Mouse (Mus musculus) cerebellum, adult 9-11 months (tissue): ENCODE results near the gene Cnih1.
A peak's percentile ranks its signal among the peaks of the same experiment; 100 is the strongest.
"Not testable (repeated sequence)": the region's sequence is repeated elsewhere in the genome, so short reads cannot be mapped to it uniquely, and the experiment has no call there.

Experiments
- DNase-seq: peaks from one replicate; pipeline ENCODE4 v3.0.0; 2022

The Cnih1 gene

DNA sequence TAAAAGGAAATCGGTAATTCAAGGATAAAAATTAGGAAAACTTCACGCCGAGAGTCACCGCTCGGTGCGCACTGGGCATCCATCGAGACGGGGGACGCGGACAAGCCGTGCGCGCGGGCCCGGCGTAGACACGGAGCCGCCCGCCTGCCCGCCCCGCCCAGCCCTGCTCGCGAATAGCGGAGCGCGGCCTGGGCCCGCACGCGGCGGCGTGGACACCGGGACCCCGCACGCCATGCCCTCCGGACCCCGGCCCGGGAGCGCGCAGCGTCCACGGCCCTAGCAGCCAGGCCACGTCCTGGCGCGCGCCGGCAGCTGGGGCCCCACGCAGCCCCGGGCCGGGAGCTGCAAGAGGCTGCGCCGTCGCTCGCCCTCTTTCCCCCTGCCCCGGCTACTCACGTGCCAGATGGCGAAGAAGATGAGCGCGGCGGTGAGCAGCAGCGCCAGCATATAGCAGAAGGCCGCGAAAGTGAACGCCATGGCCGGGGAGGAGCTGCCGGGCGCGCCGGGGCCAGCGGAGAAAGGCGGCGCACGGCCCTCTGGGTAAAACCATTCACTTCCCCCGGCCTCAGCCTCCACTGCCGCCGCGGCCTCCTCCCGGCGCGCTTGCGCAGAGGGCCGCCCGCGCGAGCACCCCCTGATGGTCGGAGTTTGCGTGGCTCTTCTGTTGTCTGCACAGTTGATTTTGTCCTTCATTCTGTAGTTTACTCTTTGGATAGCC, at the start of gene Cnih1:
TSS of gene Cnih1 (minus strand) at position 625 of the 718 bp plus-strand sequence.
- peak; percentile 91 for DNase-seq

DNA sequence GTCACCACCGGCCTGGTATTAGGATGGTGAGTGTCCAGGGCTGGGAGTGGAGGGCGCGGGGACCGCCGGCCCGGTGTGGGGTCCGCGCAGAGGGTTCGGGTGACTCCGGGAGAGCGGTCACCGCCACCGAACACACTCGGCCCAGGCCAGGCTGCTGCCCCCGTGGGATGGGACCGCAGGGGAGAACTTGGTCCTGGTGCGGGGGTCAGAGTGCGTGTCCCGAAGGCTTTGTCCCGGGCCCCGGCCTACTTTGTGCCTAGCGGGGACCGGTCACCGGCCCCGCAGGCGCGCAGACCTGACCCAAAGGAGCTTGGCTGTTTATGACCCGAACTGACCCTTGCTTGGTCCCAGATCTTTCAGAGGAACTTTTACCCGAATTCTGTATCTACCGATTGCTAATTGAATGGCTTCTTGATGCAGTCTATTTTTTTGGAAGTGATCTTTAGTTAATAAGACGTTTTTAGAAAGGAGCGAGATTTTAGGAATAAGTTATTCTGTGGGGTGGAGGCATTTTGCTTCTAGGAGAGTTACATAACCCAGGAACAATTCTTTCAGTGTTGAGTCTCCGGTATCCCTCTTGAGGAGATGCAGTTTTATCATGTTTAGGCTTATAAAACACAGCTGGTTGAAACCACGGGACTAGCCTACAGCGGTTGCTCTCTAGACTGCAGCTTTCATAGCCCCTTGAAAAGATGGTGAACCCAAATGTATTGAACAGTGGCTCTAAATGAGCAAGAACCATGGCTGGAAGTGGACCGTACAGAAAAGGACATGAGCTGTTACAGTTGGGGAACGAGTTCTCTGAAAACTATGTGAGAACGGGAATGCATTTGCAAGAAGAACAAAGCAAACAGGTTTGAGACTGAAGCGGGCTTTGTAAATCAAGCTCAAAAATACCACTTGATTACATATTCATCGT, 44.4 kb upstream of the Cnih1 start:
- DNase-seq = no peak

GRCm38 (mm10) chr14:46831837-46832333, 43.7 kb upstream of the Cnih1 start, which contains the start of gene Cgrrf1:
Gene Cgrrf1, plus strand, starts transcription at chr14:46832125.
- DNase-seq = peak; percentile 98

GRCm38 (mm10) chr14:46831295-46831694, 43.1 kb upstream of the Cnih1 start:
- no peak for DNase-seq

DNA sequence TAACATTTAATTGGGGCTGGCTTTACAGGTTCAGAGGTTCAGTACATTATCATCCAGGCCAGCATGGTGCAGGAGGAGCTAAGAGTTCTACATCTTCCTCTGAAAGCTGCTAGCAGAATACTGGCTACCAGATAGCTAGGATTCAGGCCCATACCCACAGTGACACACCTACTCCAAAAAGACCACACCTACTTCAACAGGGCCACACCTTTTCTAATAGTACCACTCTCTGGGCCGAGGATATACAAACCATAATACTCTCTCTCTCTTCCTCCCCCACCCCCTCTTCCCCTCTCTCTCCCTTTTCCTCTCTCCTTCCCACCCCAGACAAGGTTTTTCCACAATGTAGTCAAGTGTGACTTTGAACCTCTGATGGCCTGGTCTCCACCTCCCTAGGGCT, 39.2 kb upstream of the Cnih1 start:
- no peak for DNase-seq

GRCm38 (mm10) chr14:46823996-46824395, 35.8 kb upstream of the Cnih1 start:
- DNase-seq = no peak

GRCm38 (mm10) chr14:46821873-46822716, 33.9 kb upstream of the Cnih1 start, which contains the start of gene Gmfb:
Gene Gmfb, minus strand, starts transcription at chr14:46822242.
- DNase-seq = peak; percentile 96

DNA sequence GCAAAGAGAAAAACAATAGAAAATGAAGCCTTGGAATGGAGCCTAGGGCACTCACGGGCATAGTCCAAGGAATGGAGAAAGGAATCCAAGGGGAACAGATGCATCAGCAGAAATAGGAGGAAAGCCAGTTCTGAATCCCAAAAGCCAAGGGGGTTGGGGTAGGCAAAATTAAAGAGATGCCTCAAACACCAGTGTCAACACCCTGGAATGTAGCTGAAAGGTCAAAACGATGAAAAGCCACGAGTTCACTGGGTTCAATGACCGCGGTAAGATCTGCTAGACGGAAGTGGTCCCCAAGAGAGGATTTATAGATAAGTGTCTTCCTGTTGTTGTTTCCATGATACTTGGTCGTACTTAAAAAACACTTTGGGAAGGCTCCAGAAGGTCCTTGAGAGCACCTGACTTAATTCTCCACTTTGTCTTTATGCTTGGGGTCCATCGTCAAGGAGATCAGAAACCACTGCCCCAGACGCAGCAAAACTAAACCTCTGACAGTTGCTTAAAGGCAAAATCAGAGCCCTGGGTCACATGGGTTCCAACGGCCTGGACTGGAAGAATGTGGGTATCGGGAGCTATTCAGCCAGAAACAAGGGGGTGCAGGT, 33.2 kb upstream of the Cnih1 start:
- DNase-seq = peak; percentile 45

- DNase-seq = not testable (repeated sequence)
Observed at GRCm38 (mm10) chr14:46819961-46820360, 31.8 kb upstream of the Cnih1 start.

DNA sequence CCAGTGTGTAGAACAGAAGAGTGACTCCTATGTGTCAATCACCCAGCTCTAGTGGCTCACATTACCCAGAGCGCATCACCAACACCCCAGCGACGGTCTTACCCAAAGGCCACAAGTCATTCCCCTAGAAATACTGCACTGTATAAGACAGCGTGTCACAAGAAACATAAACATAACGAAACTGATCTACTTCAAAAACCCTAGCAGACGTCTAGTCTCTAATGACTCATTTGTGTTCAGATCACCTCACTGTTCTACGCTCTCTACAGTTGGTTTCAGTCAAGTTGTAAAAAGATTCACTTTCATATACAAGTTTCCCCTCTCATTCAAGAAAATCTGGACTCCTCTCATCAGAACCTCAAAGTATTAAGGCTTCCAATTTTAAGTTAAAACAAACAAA, 30.5 kb upstream of the Cnih1 start:
- no peak for DNase-seq

GRCm38 (mm10) chr14:46816916-46817622, 28.9 kb upstream of the Cnih1 start:
- DNase-seq = no peak

GRCm38 (mm10) chr14:46815640-46816039, 27.4 kb upstream of the Cnih1 start:
- DNase-seq = no peak

- no peak for DNase-seq
Observed at GRCm38 (mm10) chr14:46807927-46808326, 19.7 kb upstream of the Cnih1 start.

DNA sequence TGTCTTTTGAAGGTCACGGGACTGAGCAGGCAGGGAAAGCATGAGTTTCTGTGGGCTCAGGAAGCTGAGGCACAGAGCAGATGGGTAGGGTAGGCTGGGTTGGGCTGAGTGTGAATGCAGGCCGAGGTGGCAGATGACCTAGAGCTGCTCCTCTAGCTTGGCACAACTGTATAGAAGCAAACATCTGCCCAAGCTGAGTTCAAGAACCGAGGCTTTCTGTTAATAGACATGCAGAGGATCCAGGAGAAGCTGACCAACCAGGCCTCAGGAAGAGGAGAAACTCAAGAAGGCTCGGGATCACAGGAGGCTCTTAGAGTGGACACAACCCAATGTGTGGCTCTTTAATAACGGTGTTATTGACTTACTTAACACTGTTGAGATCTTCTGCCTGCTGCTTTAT, 18.0 kb upstream of the Cnih1 start:
- no peak for DNase-seq

- no peak for DNase-seq
Observed at GRCm38 (mm10) chr14:46803791-46804190, 15.6 kb upstream of the Cnih1 start.

DNA sequence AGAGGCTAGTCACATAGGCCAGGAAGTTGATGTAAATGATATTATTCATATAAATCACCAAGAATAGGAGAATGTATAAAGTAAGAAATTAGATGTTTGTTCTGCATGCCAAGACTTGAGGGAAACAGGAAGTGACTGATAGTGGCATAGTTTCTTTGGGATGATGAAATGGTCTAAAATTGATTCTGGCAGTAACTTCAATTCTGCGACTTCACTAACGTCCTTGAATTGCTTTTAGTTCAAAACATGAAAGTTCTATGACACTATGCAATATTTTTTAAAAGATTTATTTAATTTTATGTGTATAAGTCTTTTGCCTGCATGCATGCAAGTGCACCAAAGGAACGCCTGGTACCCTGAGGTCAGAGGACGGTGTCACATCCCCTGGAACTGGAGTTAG, 15.0 kb upstream of the Cnih1 start:
- no peak for DNase-seq

DNA sequence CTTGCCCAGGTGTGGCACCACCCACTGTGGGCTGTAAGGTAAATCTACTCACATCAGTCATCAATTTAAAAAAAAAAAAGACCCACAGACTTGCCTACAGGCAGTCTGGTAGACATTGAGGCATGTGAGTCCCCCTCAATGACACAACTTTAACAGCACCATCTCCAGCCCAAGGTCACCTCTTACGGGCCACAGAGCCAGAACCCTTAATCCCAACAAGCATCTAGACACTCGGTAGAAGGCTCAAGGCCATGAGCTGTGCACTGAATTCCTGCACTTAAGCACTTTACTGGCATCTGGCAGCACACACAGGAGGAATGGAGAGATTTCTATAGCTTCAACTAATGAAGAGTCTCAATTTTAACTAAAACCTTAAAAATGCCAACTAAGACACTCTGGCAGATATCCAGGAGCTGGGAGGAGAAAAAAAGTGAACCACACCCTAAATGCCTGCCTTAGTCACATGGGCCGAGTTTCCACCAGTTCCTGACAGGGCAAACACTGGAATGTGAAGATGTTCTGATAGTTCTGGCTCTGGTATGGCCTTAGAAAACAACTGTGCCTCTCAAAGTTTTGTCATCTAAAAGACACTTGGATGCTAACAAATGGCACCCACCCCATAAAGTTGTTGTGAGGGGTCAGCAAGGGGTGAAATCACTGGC, 12.6 kb upstream of the Cnih1 start:
- DNase-seq = no peak

DNA sequence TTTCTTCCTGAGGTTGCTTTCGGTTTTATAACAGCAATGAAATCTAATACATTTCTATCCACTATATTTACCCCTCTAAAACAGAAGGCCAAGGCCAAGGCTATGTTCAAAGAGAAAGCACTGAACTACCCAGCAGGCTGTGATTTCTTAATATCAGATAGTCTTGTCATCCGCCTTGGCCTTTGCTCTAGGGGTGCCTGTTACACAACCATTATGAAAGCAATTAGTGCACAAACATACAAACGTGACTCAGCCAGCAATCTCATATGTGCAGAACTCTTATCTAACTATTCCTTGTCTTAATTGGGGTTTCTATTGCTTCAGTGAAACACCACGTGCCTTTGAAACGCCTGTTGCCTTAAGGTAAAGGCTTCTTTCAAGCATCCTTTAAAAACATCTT, 5.9 kb upstream of the Cnih1 start:
- DNase-seq = no peak

GRCm38 (mm10) chr14:46790723-46791122, 2.5 kb upstream of the Cnih1 start:
- DNase-seq = no peak

- no peak for DNase-seq
Observed at GRCm38 (mm10) chr14:46790303-46790702, 2.1 kb upstream of the Cnih1 start.

DNA sequence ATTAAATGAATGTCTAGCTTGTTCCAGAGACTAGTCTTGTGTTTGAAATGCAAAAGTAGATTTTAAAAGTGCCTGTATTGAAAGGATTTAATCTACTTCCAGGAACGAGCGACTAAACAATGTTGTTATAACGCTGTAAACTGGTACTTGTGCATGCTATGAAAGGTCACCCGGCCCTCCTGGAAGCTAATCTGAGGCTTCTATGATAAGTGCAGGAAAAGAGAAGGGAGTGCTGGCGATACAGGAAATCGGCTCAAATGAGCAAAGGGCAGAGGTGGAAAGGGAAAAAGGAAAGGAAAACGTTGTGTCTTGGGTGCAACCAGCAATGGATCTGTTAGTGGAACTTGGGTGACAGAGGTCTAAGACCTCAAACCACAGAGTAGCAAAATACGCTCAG, 292 bp upstream of the Cnih1 start:
- no peak for DNase-seq
